Mouse (Mus musculus): ENCODE results near the gene Itk.
A peak's percentile ranks its signal among the peaks of the same experiment; 100 is the strongest.

Itk gene

GRCm38 (mm10) chr11:46276778-46277177 is 112.5 kb downstream of the Itk start:
- DNase-seq (ENCODE audit: low spot score) = no peak

- DNase-seq (ENCODE audit: low spot score) = no peak
These were observed 113.1 kb downstream of the Itk start for GRCm38 (mm10) chr11:46276168-46276567.

GRCm38 (mm10) chr11:46275302-46275701 is 114.0 kb downstream of the Itk start:
- DNase-seq (ENCODE audit: low spot score) = peak; percentile 77
